8 mouse cellular contexts compared by ENCODE assay signal in the genomic region with DNA sequence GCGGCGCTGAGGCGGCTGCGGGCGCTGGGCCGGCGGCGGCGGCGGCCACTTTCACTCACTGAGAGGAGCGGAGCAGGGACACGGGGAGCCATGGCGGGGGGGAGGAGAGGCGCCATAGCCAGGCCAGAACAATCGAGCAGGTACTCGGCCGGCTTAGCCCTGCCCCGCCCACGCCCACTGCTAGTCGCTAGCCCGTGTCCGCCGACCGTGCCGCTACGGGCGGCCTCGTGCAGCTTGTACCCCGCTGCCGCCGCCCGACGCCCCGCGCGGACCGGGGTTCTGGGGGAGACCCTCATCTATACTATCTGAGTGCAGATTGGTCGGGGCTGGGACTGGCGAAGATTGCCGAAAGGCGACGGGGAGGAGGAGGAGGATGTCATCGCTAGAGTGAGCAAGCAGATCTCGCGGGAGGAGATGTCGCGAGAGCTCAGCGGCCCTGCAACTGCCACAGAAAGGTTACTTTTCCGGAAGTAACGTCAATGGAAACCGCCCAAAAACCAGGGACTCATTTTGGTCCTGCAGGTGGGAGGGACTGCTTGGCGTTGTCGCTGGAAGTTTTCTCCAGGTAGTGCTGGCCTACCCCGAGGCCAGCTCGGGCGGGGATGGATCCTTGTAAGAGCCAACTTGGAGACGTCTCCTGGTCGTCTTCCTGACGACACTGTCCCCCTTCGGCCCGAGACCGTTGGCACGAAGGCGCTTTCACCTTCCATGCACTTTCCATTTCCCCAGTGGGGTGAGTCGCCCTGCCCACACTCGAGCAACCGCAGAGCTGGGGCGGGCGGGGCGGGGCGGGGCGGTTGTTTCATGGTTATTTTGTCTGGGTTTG. TPM values are rescaled to one million over a fixed set of nuclear protein-coding genes. Genes with fewer than 3 reads are reported as not detected.
DNase-seq lines count a peak whose midpoint lies in the region; ATAC-seq and TF ChIP-seq lines count a peak whose summit lies in the region.

A gene (minus strand): TSS at position 117 of the 826 bp plus-strand sequence.

- peak within 1 kb of the TSS; percentile 86 for H3K4me3 ChIP-seq in bone marrow, adult 2 months (replicated peaks; ENCODE audit: control insufficient read depth, low read depth, low read length)
- H3K4me3 ChIP-seq in embryonic facial prominence, embryonic 15.5 days (replicated peaks): peak within 1 kb of the TSS; percentile 96
- peak within 1 kb of the TSS; percentile 72 for H3K4me3 ChIP-seq in limb, embryonic 14.5 days (replicated peaks; ENCODE audit: low read length)
- H3K4me3 ChIP-seq in midbrain, postnatal 0 days (ENCODE audit: low read depth, low read length): peak within 1 kb of the TSS; percentile 92

- H3K4me2 ChIP-seq in embryonic facial prominence, embryonic 15.5 days (replicated peaks): peak within 1 kb of the TSS; percentile 81
- peak within 1 kb of the TSS; percentile 75 for H3K4me2 ChIP-seq in limb, embryonic 14.5 days (replicated peaks; ENCODE audit: low read depth, low read length, severe bottlenecking)
- peak within 1 kb of the TSS; percentile 69 for H3K4me2 ChIP-seq in midbrain, postnatal 0 days (ENCODE audit: low read depth, low read length, poor library complexity, severe bottlenecking)

- H3K4me1 ChIP-seq in bone marrow, adult 2 months (ENCODE audit: control insufficient read depth, insufficient read depth, low read length): no peaks in the 10 kb centered on the region; the same call in 1 of the 2 replicates
- H3K4me1 ChIP-seq in embryonic facial prominence, embryonic 15.5 days: peaks cover 22% of the 10 kb centered on the region
- H3K4me1 ChIP-seq in limb, embryonic 14.5 days (ENCODE audit: control insufficient read depth, insufficient read depth, low read length): peaks cover 12% of the 10 kb centered on the region
- peaks cover 5% of the 10 kb centered on the region; the same call in 1 of the 2 replicates for H3K4me1 ChIP-seq in midbrain, postnatal 0 days (ENCODE audit: insufficient read depth, low read length)

- TF ChIP-seq CTCF in bone marrow, adult 2 months (IDR thresholded peaks at IDR 0.05; ENCODE audit: control insufficient read depth, insufficient read depth, low read length): no peak; the same call in 1 of the 2 replicates
- no peak for TF ChIP-seq CTCF in midbrain, postnatal 0 days (IDR thresholded peaks at IDR 0.05)

- TF ChIP-seq POLR2A in bone marrow, adult 2 months (IDR thresholded peaks at IDR 0.05; ENCODE audit: borderline replicate concordance, control insufficient read depth, low read depth, low read length): peak; percentile 86
- TF ChIP-seq POLR2A in limb, embryonic 14.5 days (IDR thresholded peaks at IDR 0.05; ENCODE audit: borderline replicate concordance, extremely low read depth, insufficient read depth, insufficient read length): peak; percentile 91; the same call in 1 of the 2 replicates

- H3K9me3 ChIP-seq in embryonic facial prominence, embryonic 15.5 days (replicated peaks): no peaks in the 10 kb centered on the region
- H3K9me3 ChIP-seq in limb, embryonic 14.5 days (ENCODE audit: control insufficient read depth, low read length): no peaks in the 10 kb centered on the region
- no peaks in the 10 kb centered on the region for H3K9me3 ChIP-seq in midbrain, postnatal 0 days (ENCODE audit: low read length)

- peak; percentile 100 for DNase-seq in 416B (ENCODE audit: low read depth)
- DNase-seq in heart, adult 8-10 months (ENCODE audit: low spot score): peak; percentile 99
- DNase-seq in kidney, adult 9 months: peak; percentile 99
- DNase-seq in limb, embryonic 14.5 days (ENCODE audit: low spot score): peak; percentile 100
- peak; percentile 100 for DNase-seq in midbrain, postnatal 0 days (ENCODE audit: low spot score)
- peak; percentile 97 for DNase-seq in spleen, postnatal 14 days (ENCODE audit: low spot score in 2 of 2)

- ATAC-seq in embryonic facial prominence, embryonic 15.5 days (ENCODE audit: insufficient number of reproducible peaks, low FRiP score, low TSS enrichment, low read depth): peak; percentile 95
- peak; percentile 95 for ATAC-seq in limb, embryonic 14.5 days (ENCODE audit: low FRiP score, low read depth)
- ATAC-seq in midbrain, postnatal 0 days (ENCODE audit: low FRiP score): peak; percentile 98

- H3K27me3 ChIP-seq in embryonic facial prominence, embryonic 15.5 days: no peaks in the 10 kb centered on the region
- no peaks in the 10 kb centered on the region for H3K27me3 ChIP-seq in limb, embryonic 14.5 days (ENCODE audit: control insufficient read depth, insufficient read depth, low read length)
- no peaks in the 10 kb centered on the region for H3K27me3 ChIP-seq in midbrain, postnatal 0 days (ENCODE audit: insufficient read depth, low read length)

- no peaks in the 10 kb centered on the region for H3K36me3 ChIP-seq in embryonic facial prominence, embryonic 15.5 days
- H3K36me3 ChIP-seq in limb, embryonic 14.5 days (ENCODE audit: control insufficient read depth, insufficient read depth, low read length): no peaks in the 10 kb centered on the region
- H3K36me3 ChIP-seq in midbrain, postnatal 0 days (ENCODE audit: insufficient read depth, low read length): no peaks in the 10 kb centered on the region

- WGBS in bone marrow, adult 2 months: under 1% methylated on average over 70 of the region's 72 CpGs
- under 1% methylated on average over 72 of the region's 72 CpGs for WGBS in embryonic facial prominence, embryonic 15.5 days
- under 1% methylated on average over 56 of the region's 72 CpGs for WGBS in limb, embryonic 14.5 days
- WGBS in midbrain, postnatal 0 days: 1% methylated on average over 64 of the region's 72 CpGs

- H3K9ac ChIP-seq in embryonic facial prominence, embryonic 15.5 days: peak within 1 kb of the TSS; percentile 91
- peak within 1 kb of the TSS; percentile 99 for H3K9ac ChIP-seq in limb, embryonic 14.5 days (ENCODE audit: low read depth, low read length, severe bottlenecking)
- H3K9ac ChIP-seq in midbrain, postnatal 0 days (replicated peaks; ENCODE audit: low read length, poor library complexity, severe bottlenecking): peak within 1 kb of the TSS; percentile 99

- H3K27ac ChIP-seq in bone marrow, adult 2 months (ENCODE audit: control insufficient read depth, insufficient read depth, low read depth, low read length, poor library complexity): peak within 1 kb of the TSS; percentile 97
- peak within 1 kb of the TSS; percentile 96 for H3K27ac ChIP-seq in embryonic facial prominence, embryonic 15.5 days (replicated peaks)
- H3K27ac ChIP-seq in limb, embryonic 14.5 days (replicated peaks; ENCODE audit: low read depth, low read length): peak within 1 kb of the TSS; percentile 99
- peak within 1 kb of the TSS; percentile 99 for H3K27ac ChIP-seq in midbrain, postnatal 0 days (ENCODE audit: low read depth, low read length)

RNA-seq across cellular contexts. Expression of the gene that starts here (rescaled TPM):
- polyA plus RNA-seq in bone marrow, adult 2 months (2011; ENCODE audit: insufficient read depth, insufficient read length, low replicate concordance, missing spikeins): 7.9 and 9.9 TPM in 2 replicates
- polyA plus RNA-seq in embryonic facial prominence, embryonic 15.5 days (2015; fragmentation: Nextera tagmentation; extraction: Ambion mirVana): 4.1 and 4.2 TPM in 2 replicates
- total RNA-seq in heart, adult 8-10 months (2022): 10 to 100 TPM; 11.5 to 12.9 (median 12.0) TPM
- 15.7 and 16.4 TPM in 2 replicates for polyA plus RNA-seq in limb, embryonic 14.5 days (2012; rRNA removed)
- 6.3 TPM in 2 replicates for polyA plus RNA-seq in limb, embryonic 14.5 days (2014; fragmentation: Nextera tagmentation; extraction: Ambion mirVana)
- total RNA-seq in midbrain, postnatal 0 days (2014; rRNA removed): 13.2 and 15.0 TPM in 2 replicates
- 2.2 and 2.4 TPM in 2 replicates for polyA plus RNA-seq in midbrain, postnatal 0 days (2015; fragmentation: Nextera tagmentation; extraction: Ambion mirVana)

Comparison
In these comparisons a context has a peak if more than half of its experiments do, and no peak if none do; other contexts are left out.
1. Peak in every context shown above with its lines: DNase-seq, ATAC-seq, H3K4me3 ChIP-seq and H3K27ac ChIP-seq.